Mouse (Mus musculus) liver, embryonic 14.5 days (tissue): ENCODE results near the gene 1700003E16Rik.

ENCODE experiments used
- CTCF ChIP-seq: IDR thresholded peaks from 2 replicates; pipeline ENCODE4 v1.5.1; 2016; ENCODE audit warnings: antibody characterized with exemption, low read depth, control low read depth
- EP300 ChIP-seq: IDR thresholded peaks from 2 replicates; pipeline ENCODE4 v1.6.1; 2016; ENCODE audit warnings: antibody characterized with exemption, low read depth

GRCm38 (mm10) chr6:83118825-83119733 lies 37.1 kb upstream of the 1700003E16Rik start:
- TF ChIP-seq EP300 (no peak), CTCF (no peak)
